Mouse (Mus musculus): ENCODE results near the gene Cks1b. TPM values are rescaled to one million over a fixed set of nuclear protein-coding genes. Genes with fewer than 3 reads are reported as not detected.
A peak's percentile ranks its signal among the peaks of the same experiment; 100 is the strongest.
"Not testable (repeated sequence)": the region's sequence is repeated elsewhere in the genome, so short reads cannot be mapped to it uniquely, and the experiment has no call there.

Gene Cks1b
- polyA plus RNA-seq, 1 experiment from 2014 or later: 619 TPM

- Histone ChIP-seq H3K27ac (no peak overlapping the region), H3K4me2 (no peak overlapping the region), H3K4me3 (replicated peaks) (no peak overlapping the region), H3K4me1 (replicated peaks) (peaks cover 12% of the 10 kb centered on the region), H3K27me3 (no peaks in the 10 kb centered on the region), H3K9me3 (no peaks in the 10 kb centered on the region), H3K36me3 (peaks cover 38% of the 10 kb centered on the region), H3K9ac (replicated peaks) (no peak overlapping the region)
- WGBS: 90% methylated on average over 2 of the region's 2 CpGs
- ATAC-seq (ENCODE audit: insufficient number of reproducible peaks, insufficient read depth, low FRiP score, low TSS enrichment, low read depth): no peak
Measured at GRCm38 (mm10) chr3:89440691-89441090, 22.5 kb upstream of the Cks1b start.

- H3K36me3 ChIP-seq: peaks cover 35% of the 10 kb centered on the region
- peaks cover 12% of the 10 kb centered on the region for H3K4me1 ChIP-seq (replicated peaks)
- 42% methylated on average over 5 of the region's 5 CpGs for WGBS
- H3K4me3 ChIP-seq (replicated peaks): peak overlapping the region; percentile 55
- peak overlapping the region; percentile 72 for H3K9ac ChIP-seq (replicated peaks)
- ATAC-seq (ENCODE audit: insufficient number of reproducible peaks, insufficient read depth, low FRiP score, low TSS enrichment, low read depth): no peak
- H3K27me3 ChIP-seq: no peaks in the 10 kb centered on the region
- peak overlapping the region; percentile 78 for H3K27ac ChIP-seq
- H3K9me3 ChIP-seq: no peaks in the 10 kb centered on the region
- peak overlapping the region; percentile 70 for H3K4me2 ChIP-seq
Measured at GRCm38 (mm10) chr3:89437269-89437668, 19.1 kb upstream of the Cks1b start.

- peak; percentile 57 for ATAC-seq (ENCODE audit: insufficient number of reproducible peaks, insufficient read depth, low FRiP score, low TSS enrichment, low read depth)
- peak within 1 kb of the TSS; percentile 70 for H3K4me2 ChIP-seq
- H3K27ac ChIP-seq: peak within 1 kb of the TSS; percentile 78
- H3K36me3 ChIP-seq: peaks cover 41% of the 10 kb centered on the region
- 3% methylated on average over 16 of the region's 16 CpGs for WGBS
- H3K4me3 ChIP-seq (replicated peaks): peak within 1 kb of the TSS; percentile 55
- H3K4me1 ChIP-seq (replicated peaks): peaks cover 16% of the 10 kb centered on the region
- H3K9ac ChIP-seq (replicated peaks): peak within 1 kb of the TSS; percentile 72
- H3K27me3 ChIP-seq: no peaks in the 10 kb centered on the region
- H3K9me3 ChIP-seq: no peaks in the 10 kb centered on the region
Measured at GRCm38 (mm10) chr3:89436176-89437113, 18.3 kb upstream of the Cks1b start, which contains the start of gene Pbxip1. Gene Pbxip1, plus strand, starts transcription at chr3:89436706.

- no peaks in the 10 kb centered on the region for H3K9me3 ChIP-seq
- WGBS: 77% methylated on average over 7 of the region's 7 CpGs
- H3K9ac ChIP-seq (replicated peaks): no peak overlapping the region
- peak overlapping the region; percentile 26 for H3K27ac ChIP-seq
- H3K36me3 ChIP-seq: peaks cover 33% of the 10 kb centered on the region
- H3K4me2 ChIP-seq: no peak overlapping the region
- no peak for ATAC-seq (ENCODE audit: insufficient number of reproducible peaks, insufficient read depth, low FRiP score, low TSS enrichment, low read depth)
- H3K27me3 ChIP-seq: no peaks in the 10 kb centered on the region
- peaks cover 22% of the 10 kb centered on the region for H3K4me1 ChIP-seq (replicated peaks)
- no peak overlapping the region for H3K4me3 ChIP-seq (replicated peaks)
Measured at GRCm38 (mm10) chr3:89435041-89435440, 16.9 kb upstream of the Cks1b start.

- Histone ChIP-seq H3K36me3 (peaks cover 31% of the 10 kb centered on the region), H3K4me2 (no peak overlapping the region), H3K4me1 (replicated peaks) (peaks cover 22% of the 10 kb centered on the region), H3K9me3 (no peaks in the 10 kb centered on the region), H3K27me3 (no peaks in the 10 kb centered on the region), H3K9ac (replicated peaks) (no peak overlapping the region), H3K4me3 (replicated peaks) (no peak overlapping the region), H3K27ac (peak overlapping the region; percentile 26)
- no peak for ATAC-seq (ENCODE audit: insufficient number of reproducible peaks, insufficient read depth, low FRiP score, low TSS enrichment, low read depth)
- 83% methylated on average over 11 of the region's 11 CpGs for WGBS
Measured at GRCm38 (mm10) chr3:89434532-89434931, 16.3 kb upstream of the Cks1b start.

GRCm38 (mm10) chr3:89432606-89433005 lies 14.4 kb upstream of the Cks1b start:
- Histone ChIP-seq H3K27ac (no peak overlapping the region), H3K4me3 (replicated peaks) (no peak overlapping the region), H3K4me1 (replicated peaks) (peaks cover 19% of the 10 kb centered on the region), H3K4me2 (no peak overlapping the region), H3K9ac (replicated peaks) (no peak overlapping the region), H3K9me3 (no peaks in the 10 kb centered on the region), H3K36me3 (peaks cover 38% of the 10 kb centered on the region), H3K27me3 (no peaks in the 10 kb centered on the region)
- no peak for ATAC-seq (ENCODE audit: insufficient number of reproducible peaks, insufficient read depth, low FRiP score, low TSS enrichment, low read depth)
- WGBS: 95% methylated on average over 8 of the region's 8 CpGs

GRCm38 (mm10) chr3:89430171-89431159 lies 12.3 kb upstream of the Cks1b start, which contains the start of gene Pygo2:
Gene Pygo2, plus strand, starts transcription at chr3:89430214.
- Histone ChIP-seq H3K4me2 (peak within 1 kb of the TSS; percentile 75), H3K27ac (peak within 1 kb of the TSS; percentile 85), H3K4me3 (replicated peaks) (peak within 1 kb of the TSS; percentile 64), H3K9me3 (no peaks in the 10 kb centered on the region), H3K36me3 (peaks cover 59% of the 10 kb centered on the region), H3K4me1 (replicated peaks) (peaks cover 10% of the 10 kb centered on the region), H3K9ac (replicated peaks) (peak within 1 kb of the TSS; percentile 85), H3K27me3 (no peaks in the 10 kb centered on the region)
- 2% methylated on average over 68 of the region's 68 CpGs for WGBS
- peak; percentile 97 for ATAC-seq (ENCODE audit: insufficient number of reproducible peaks, insufficient read depth, low FRiP score, low TSS enrichment, low read depth)

GRCm38 (mm10) chr3:89429021-89429420 lies 10.8 kb upstream of the Cks1b start:
- not testable (repeated sequence) for ATAC-seq (ENCODE audit: insufficient number of reproducible peaks, insufficient read depth, low FRiP score, low TSS enrichment, low read depth); H3K9me3 ChIP-seq; H3K4me2 ChIP-seq; H3K4me3 ChIP-seq (replicated peaks); H3K27ac ChIP-seq; H3K27me3 ChIP-seq; H3K9ac ChIP-seq (replicated peaks)
- WGBS: 92% methylated on average over 7 of the region's 7 CpGs
- Histone ChIP-seq H3K36me3 (peaks cover 66% of the 10 kb centered on the region), H3K4me1 (replicated peaks) (peaks cover 10% of the 10 kb centered on the region)

- no peak overlapping the region for H3K4me2 ChIP-seq
- no peak overlapping the region for H3K27ac ChIP-seq
- H3K9ac ChIP-seq (replicated peaks): no peak overlapping the region
- H3K9me3 ChIP-seq: no peaks in the 10 kb centered on the region
- WGBS: 91% methylated on average over 4 of the region's 4 CpGs
- no peak overlapping the region for H3K4me3 ChIP-seq (replicated peaks)
- ATAC-seq (ENCODE audit: insufficient number of reproducible peaks, insufficient read depth, low FRiP score, low TSS enrichment, low read depth): no peak
- H3K36me3 ChIP-seq: peaks cover 57% of the 10 kb centered on the region
- no peaks in the 10 kb centered on the region for H3K27me3 ChIP-seq
- peaks cover 26% of the 10 kb centered on the region for H3K4me1 ChIP-seq (replicated peaks)
Measured at GRCm38 (mm10) chr3:89425876-89426275, 7.7 kb upstream of the Cks1b start.

GRCm38 (mm10) chr3:89425141-89425525 lies 7.0 kb upstream of the Cks1b start:
- WGBS: 90% methylated on average over 5 of the region's 5 CpGs
- Histone ChIP-seq H3K36me3 (peaks cover 57% of the 10 kb centered on the region), H3K4me3 (replicated peaks) (no peak overlapping the region), H3K9me3 (no peaks in the 10 kb centered on the region), H3K4me2 (no peak overlapping the region), H3K27ac (no peak overlapping the region), H3K9ac (replicated peaks) (no peak overlapping the region), H3K27me3 (no peaks in the 10 kb centered on the region), H3K4me1 (replicated peaks) (peaks cover 31% of the 10 kb centered on the region)
- ATAC-seq (ENCODE audit: insufficient number of reproducible peaks, insufficient read depth, low FRiP score, low TSS enrichment, low read depth): no peak
